Mouse (Mus musculus) testis, adult 2 months (tissue): ENCODE data around the gene Sik1. TPM values are rescaled to one million over a fixed set of nuclear protein-coding genes. Genes with fewer than 3 reads are reported as not detected.

Experiments
- H3K27ac ChIP-seq: fragments of 200-500 bp; 2 replicates; pipeline ENCODE4 v1.5.1; 2012; ENCODE audit warnings: low read depth, low read length; ENCODE audit not compliant: control insufficient read depth, insufficient read depth
- H3K27me3 ChIP-seq: fragments of 200-500 bp; 2 replicates; pipeline ENCODE4 v1.6.1; 2012; ENCODE audit warnings: mild to moderate bottlenecking, low read length, moderate library complexity; ENCODE audit not compliant: control insufficient read depth, insufficient read depth
- H3K36me3 ChIP-seq: fragments of 200-500 bp; 2 replicates; pipeline ENCODE4 v1.6.1; 2012; ENCODE audit warnings: mild to moderate bottlenecking, low read length; ENCODE audit not compliant: control insufficient read depth, insufficient read depth
- H3K4me1 ChIP-seq: fragments of 200-500 bp; 2 replicates; pipeline ENCODE4 v1.6.1; 2012; ENCODE audit warnings: low read length; ENCODE audit not compliant: control insufficient read depth, insufficient read depth
- H3K4me3 ChIP-seq: fragments of 200-500 bp; 2 replicates; pipeline ENCODE4 v1.5.1; 2012; ENCODE audit warnings: low read depth, mild to moderate bottlenecking, low read length, moderate library complexity, mixed read lengths; ENCODE audit not compliant: control insufficient read depth
- CTCF ChIP-seq: fragments of 200-500 bp; IDR thresholded peaks from 2 replicates; pipeline ENCODE4 v1.5.1; 2012; ENCODE audit warnings: low read depth, mild to moderate bottlenecking, inconsistent platforms, low read length, moderate library complexity; ENCODE audit not compliant: control insufficient read depth, insufficient read depth, insufficient replicate concordance
- POLR2A ChIP-seq: fragments of 200-500 bp; IDR thresholded peaks from 2 replicates; pipeline ENCODE4 v1.6.1; 2012; ENCODE audit warnings: low read depth, mild to moderate bottlenecking, inconsistent platforms, low read length, moderate library complexity; ENCODE audit not compliant: control insufficient read depth
- polyA plus RNA-seq: library from polyadenylated mRNA; depleted of rRNA; stranded (reverse); fragments of >200 nt; gene quantifications from 2 replicates; pipeline ENCODE4 v1.2.3, GENCODE M21; 2012

Sik1 gene
- polyA plus RNA-seq, 1 experiment, result 19.2 TPM

DNA sequence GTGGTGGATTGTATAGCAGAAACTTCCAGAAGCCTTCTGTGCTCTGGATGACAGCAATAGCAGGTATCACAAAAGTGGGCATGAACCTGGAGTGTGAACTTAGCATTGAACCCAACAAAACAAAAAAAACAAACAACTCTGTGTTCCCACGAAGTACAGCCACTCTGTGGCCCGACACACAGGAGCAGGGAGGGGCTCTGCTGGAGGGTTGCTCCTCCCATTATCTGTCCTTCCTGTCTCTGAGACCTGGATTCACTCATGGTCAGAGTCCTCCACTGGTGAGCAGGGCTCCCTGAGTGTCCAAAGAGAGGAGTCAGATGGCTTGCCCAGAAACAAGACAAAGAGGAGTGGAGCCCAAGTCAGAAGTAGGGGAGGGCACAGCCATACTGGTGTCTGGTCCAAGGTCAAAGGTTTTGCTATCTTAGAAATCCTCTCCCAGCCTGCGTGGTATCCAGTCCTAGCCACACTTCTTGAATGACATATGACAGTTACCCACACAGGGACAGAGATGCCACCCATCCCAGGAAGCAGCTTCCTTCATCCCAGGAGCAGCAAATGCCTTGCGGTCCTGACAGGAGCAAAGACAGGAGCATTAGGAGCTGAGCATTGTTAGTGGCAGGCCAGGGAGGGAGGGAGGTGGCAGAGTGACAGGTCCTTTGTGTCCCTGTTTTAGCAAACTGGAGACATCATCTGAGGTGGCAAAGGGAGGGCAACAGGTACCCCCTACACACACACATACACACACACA is 35.3 kb downstream of the Sik1 start:
- Histone ChIP-seq H3K27ac (no peak overlapping the region), H3K4me3 (no peak overlapping the region)
- no peak for TF ChIP-seq CTCF
- TF ChIP-seq POLR2A, result no peak

DNA sequence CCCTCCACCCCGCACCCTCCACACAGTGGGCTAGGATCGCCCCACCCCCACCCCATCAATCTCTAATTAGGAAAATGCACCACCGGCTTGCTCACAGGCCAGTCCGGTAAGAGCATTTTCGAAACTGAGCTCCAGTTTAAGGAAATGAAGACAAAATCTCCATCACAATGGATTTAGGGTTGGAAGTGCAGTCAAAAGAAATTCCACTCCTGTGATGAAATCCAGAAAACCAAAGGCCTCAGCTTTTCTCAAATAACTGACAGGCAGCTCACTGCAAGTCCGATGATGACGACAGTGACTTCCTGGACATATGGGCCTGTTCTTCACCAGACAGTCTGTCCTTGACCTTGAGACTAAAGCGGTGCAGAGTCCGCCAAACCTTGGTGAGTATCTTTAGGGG is 36.2 kb downstream of the Sik1 start:
- Histone ChIP-seq H3K36me3 (no peaks in the 10 kb centered on the region), H3K27me3 (no peaks in the 10 kb centered on the region), H3K4me1 (peaks cover 9% of the 10 kb centered on the region), H3K27ac (no peak overlapping the region), H3K4me3 (no peak overlapping the region)
- TF ChIP-seq POLR2A, result no peak
- no peak for TF ChIP-seq CTCF

More for the DNA sequence above, 35.3 kb downstream of the Sik1 start:
- H3K27me3 ChIP-seq, result no peaks in the 10 kb centered on the region
- peaks cover 9% of the 10 kb centered on the region for H3K4me1 ChIP-seq
- no peaks in the 10 kb centered on the region for H3K36me3 ChIP-seq

- TF ChIP-seq CTCF (no peak), POLR2A (no peak)
- no peaks in the 10 kb centered on the region for H3K36me3 ChIP-seq
- no peak overlapping the region for H3K4me3 ChIP-seq
- H3K27ac ChIP-seq, result no peak overlapping the region
- H3K27me3 ChIP-seq, result no peaks in the 10 kb centered on the region
- H3K4me1 ChIP-seq, result peaks cover 9% of the 10 kb centered on the region
These were observed 37.8 kb downstream of the Sik1 start for GRCm38 (mm10) chr17:31817815-31818214.

- TF ChIP-seq CTCF (no peak), POLR2A (no peak)
- Histone ChIP-seq H3K4me1 (peaks cover 9% of the 10 kb centered on the region), H3K4me3 (no peak overlapping the region), H3K27ac (no peak overlapping the region), H3K36me3 (no peaks in the 10 kb centered on the region), H3K27me3 (no peaks in the 10 kb centered on the region)
These were observed 38.4 kb downstream of the Sik1 start for GRCm38 (mm10) chr17:31817203-31817602.

DNA sequence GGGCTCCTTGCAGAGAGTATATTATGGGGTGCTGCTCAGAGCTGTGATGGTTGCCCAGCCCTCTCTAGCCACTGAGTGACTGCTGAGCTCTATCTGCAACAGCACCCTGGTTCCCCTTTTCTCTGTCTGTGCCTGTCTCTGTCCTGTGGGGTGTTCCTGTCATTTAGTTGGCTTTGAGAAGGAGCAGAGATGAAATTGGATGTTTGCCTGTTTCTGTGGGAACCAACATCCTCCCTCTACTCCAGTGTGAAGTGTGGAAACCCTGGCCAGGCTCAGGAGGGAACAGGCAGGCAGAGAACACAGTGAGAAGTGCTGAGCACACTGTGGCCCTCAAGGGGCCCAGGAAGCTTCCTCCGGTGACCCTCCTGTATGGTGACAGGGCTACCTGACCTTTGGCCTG is 40.8 kb downstream of the Sik1 start:
- Histone ChIP-seq H3K4me1 (peaks cover 9% of the 10 kb centered on the region), H3K36me3 (no peaks in the 10 kb centered on the region), H3K27ac (peak overlapping the region; percentile 25), H3K4me3 (no peak overlapping the region), H3K27me3 (no peaks in the 10 kb centered on the region)
- TF ChIP-seq POLR2A, result no peak
- TF ChIP-seq CTCF, result no peak

DNA sequence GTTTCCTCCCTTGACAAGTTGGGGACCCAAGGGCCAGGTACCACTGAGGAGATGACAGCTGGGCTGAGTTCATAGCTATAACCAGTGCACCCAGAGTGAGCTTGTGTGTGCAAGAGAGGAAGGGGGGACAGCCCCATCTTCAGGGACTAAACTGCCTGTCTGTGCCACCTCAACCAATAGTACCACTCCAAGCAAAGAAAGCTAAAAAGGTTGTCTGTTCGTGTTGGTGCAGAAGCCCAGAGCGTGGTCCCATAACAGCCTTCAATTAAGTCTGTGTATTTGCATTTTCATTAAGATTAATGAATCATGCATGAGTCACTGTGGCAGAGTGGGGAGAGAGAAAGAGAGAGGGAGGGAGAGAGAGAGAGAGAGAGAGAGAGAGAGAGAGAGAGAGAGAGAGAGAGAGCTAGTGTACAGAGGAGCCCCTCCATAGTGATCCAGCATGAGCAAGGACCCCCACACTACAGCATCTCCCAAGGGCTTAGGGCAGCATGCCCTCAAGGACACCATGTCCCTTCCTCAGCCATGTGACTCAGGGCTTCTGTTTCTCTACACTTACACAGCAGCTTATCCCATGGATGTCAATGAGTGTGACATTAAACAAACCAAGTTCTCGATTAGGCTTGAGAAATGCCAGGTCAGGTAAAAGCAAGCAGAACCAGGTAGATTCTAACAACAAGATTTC is 41.5 kb downstream of the Sik1 start:
- TF ChIP-seq CTCF (no peak), POLR2A (no peak)
- H3K27me3 ChIP-seq, result no peaks in the 10 kb centered on the region
- no peaks in the 10 kb centered on the region for H3K36me3 ChIP-seq
- no peak overlapping the region for H3K4me3 ChIP-seq
- peaks cover 9% of the 10 kb centered on the region for H3K4me1 ChIP-seq
- no peak overlapping the region; the same call in 1 of the 2 replicates for H3K27ac ChIP-seq

- H3K36me3 ChIP-seq, result no peaks in the 10 kb centered on the region
- H3K27me3 ChIP-seq, result no peaks in the 10 kb centered on the region
- no peaks in the 10 kb centered on the region for H3K4me1 ChIP-seq
- H3K4me3 ChIP-seq, result no peak overlapping the region
- no peak overlapping the region for H3K27ac ChIP-seq
- no peak for TF ChIP-seq POLR2A
These were observed 44.3 kb downstream of the Sik1 start for GRCm38 (mm10) chr17:31811333-31811732.

DNA sequence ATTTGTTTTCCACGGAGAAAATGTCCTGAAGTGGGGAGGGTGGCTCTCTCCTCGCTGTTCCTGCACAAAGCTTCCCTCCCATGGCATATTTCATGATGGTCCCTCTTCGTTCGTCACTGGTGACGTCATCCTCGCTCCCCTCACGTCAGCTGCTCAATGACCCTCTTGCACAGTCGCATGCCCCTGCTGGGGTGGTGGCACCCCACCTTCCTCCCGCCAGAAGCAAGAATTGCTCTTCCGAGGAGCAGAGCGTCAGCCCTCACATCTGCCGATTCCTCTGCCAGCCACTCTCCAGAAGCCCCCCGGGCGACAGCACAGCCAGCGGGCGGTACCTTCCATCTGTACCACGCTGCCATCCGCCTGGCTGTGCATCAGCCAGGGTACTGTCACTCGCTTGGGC is 45.7 kb downstream of the Sik1 start:
- Histone ChIP-seq H3K4me3 (no peak overlapping the region), H3K27me3 (no peaks in the 10 kb centered on the region), H3K36me3 (no peaks in the 10 kb centered on the region), H3K4me1 (no peaks in the 10 kb centered on the region), H3K27ac (no peak overlapping the region)
- TF ChIP-seq CTCF (no peak), POLR2A (no peak)
